Mouse (Mus musculus) cortical plate, adult 2 months (tissue): Measurements from ENCODE around the gene B3gnt2.

Source experiments
- CTCF ChIP-seq: fragments of 200-500 bp; IDR thresholded peaks from 2 replicates; pipeline ENCODE4 v1.5.1; 2011; ENCODE audit warnings: mild to moderate bottlenecking, control low read depth, low read length; ENCODE audit not compliant: insufficient read depth; ENCODE audit errors: extremely low read depth
- POLR2A ChIP-seq: fragments of 200-500 bp; IDR thresholded peaks from 2 replicates; pipeline ENCODE4 v1.6.1; 2011; ENCODE audit warnings: mild to moderate bottlenecking, low read length, control low read depth; ENCODE audit not compliant: insufficient read depth; ENCODE audit errors: extremely low read depth

DNA sequence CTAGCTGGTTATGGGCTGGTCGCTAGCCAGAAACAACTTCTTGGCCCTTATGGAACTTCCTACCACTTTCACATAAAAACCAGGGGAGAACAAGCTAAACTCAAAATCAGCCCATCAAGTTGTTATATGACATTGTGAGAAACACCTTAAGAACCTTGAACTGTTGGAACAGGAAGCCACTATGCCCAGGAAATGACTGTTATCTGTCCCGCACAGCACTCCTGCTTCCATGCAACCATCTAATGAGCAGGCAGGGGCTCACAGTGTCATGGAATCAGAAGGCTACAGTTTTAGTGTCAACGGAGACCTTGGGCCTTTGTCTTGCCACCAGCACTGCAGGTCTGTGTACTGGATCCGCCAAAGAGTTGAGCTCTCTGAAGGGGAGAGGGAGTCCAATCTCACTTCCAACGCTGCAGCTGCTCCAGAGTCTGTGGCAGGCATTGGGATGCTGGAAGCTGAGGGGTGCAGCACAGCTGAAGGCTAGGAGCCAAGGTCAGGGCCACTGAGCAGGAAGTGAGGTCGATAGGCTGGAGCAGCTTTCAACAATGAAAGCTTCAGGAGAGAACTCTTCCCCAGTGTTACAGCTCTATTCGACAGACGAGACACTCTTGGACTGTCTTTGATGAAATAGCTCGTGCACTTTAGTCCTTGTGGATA is 36.6 kb downstream of the B3gnt2 start:
- no peak for TF ChIP-seq CTCF
- no peak for TF ChIP-seq POLR2A
